Mouse (Mus musculus): ENCODE measurements around the gene Nrn1l.

GRCm38 (mm10) chr8:105930602-105931001 is 37.2 kb downstream of the Nrn1l start:
- TF ChIP-seq EP300 (IDR thresholded peaks at IDR 0.05) = no peak
- TF ChIP-seq CTCF (IDR thresholded peaks at IDR 0.05) = peak; percentile 96
